Mouse (Mus musculus) heart, postnatal 0 days (tissue): ENCODE measurements around the gene Prx.

Experiments used
- CTCF ChIP-seq: IDR thresholded peaks from 2 replicates; pipeline ENCODE4 v1.5.1; 2016; ENCODE audit warnings: antibody characterized with exemption, control low read depth, low read depth
- EP300 ChIP-seq: IDR thresholded peaks from 2 replicates; pipeline ENCODE4 v1.6.1; 2016; ENCODE audit warnings: antibody characterized with exemption, low read depth

DNA sequence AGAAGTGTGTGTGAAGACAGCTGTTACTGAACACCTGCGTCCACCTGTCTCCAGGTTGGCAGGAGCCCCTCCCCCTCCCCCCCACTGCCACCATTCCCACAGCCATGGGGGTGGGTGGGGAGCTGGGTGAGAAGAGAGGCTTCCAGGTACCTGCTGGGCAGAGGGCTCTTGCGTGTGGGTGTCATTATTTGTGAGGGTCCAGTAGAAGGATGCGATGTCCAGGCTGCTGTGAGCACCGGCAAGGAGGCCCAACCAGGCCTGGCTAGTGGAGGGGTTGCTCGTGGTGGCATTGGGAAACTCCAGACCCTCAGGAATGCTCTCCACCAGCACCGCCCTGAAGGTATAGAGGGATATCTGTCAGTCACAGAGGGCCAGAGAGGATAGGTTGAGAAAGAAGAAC is 41.8 kb downstream of the Prx start:
- no peak for TF ChIP-seq CTCF
- no peak for TF ChIP-seq EP300
